Mouse (Mus musculus) kidney, postnatal 25 days (tissue): ENCODE measurements around the gene Lao1.

ENCODE experiments used
- DNase-seq, 2 experiments: peaks; one replicate each; pipeline ENCODE4 v3.0.0; 2021; ENCODE audit warnings: mixed read lengths in 2 of 2

Gene Lao1

DNA sequence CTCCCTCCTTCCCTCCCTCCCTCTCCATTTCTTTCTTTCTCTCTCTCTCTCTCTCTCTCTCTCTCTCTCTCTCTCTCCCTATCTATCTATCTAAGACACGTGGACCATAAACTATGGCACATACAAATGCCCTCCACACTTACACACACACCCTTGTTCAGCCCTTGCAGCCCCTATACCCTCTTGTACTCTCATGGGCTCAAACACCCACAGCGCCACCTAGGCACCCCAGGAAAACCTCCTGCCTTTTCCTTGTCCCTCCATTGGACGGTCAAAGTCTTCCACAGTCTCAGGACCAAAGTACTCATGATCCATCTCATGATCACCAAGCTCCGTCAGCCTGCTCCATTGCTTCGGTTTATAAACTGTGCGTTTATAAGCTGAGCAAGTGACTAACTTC lies 54.2 kb downstream of the Lao1 start:
- no peak for DNase-seq

DNA sequence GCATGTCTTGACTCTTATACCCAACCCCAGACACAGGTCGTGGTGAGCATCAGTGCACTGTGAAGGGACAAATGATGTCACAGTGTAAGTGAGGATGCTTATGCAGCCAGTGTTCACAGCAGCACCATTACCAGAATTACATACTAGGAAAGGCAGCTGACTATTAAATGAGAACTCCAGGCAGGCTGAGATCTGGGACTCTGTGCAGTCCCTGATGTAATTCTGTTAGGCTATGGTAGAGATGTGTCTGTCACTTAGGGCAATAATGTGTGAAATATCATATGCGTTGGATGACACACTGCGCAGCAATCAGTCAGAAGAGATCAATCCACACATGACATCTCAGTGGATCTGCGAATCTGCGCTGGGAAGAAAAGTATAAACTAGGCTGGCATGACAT lies 55.7 kb downstream of the Lao1 start:
- no peak for DNase-seq
